ENCODE assay signal across 22 mouse cellular contexts in the genomic region with DNA sequence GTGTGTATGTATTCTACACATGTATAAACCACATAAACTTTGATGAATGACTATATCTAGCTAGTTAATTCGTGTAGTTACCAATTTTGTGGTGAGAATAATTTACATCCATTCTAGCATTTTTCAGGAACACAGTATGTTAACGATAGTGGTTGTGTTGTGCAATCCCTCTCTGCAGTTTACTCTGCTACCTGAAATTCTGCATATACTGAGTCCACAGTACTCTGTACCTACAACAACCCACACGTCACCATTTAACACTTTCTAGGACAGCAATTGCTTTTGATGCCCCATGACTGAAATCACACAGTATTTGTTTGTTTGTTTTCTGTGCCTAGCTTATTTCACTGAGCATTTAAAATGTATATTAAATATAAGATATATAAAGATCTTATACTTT.
DNase-seq lines count a peak whose midpoint lies in the region; ATAC-seq and TF ChIP-seq lines count a peak whose summit lies in the region.
"Had no signal": no experiment of that assay in that cellular context is flagged by ENCODE, and none has a peak within 500 bp of the region (broad histone marks: within the 10 kb centered on the region; RNA-seq: fewer than 3 reads in every experiment).

No protein-coding gene starts in this region.

- WGBS in liver, embryonic 16.5 days (ENCODE audit: insufficient replicate concordance): 43% methylated on average over 3 of the region's 3 CpGs
- 63% methylated on average over 3 of the region's 3 CpGs for WGBS in liver, embryonic 11.5 days
- WGBS in liver, postnatal 0 days (ENCODE audit: insufficient replicate concordance): 51% methylated on average over 3 of the region's 3 CpGs

- H3K4me2 ChIP-seq in liver, embryonic 16.5 days (ENCODE audit: low read depth, low read length): no peak overlapping the region
- no peak overlapping the region for H3K4me2 ChIP-seq in liver, embryonic 11.5 days
- H3K4me2 ChIP-seq in liver, postnatal 0 days (ENCODE audit: low read depth, low read length): no peak overlapping the region

- no peaks in the 10 kb centered on the region for H3K36me3 ChIP-seq in liver, embryonic 16.5 days (ENCODE audit: control insufficient read depth, insufficient read depth)
- no peaks in the 10 kb centered on the region for H3K36me3 ChIP-seq in liver, embryonic 11.5 days (ENCODE audit: control insufficient read depth, insufficient read depth, low read length)
- no peaks in the 10 kb centered on the region for H3K36me3 ChIP-seq in liver, postnatal 0 days (replicated peaks; ENCODE audit: insufficient read depth, low read length)
- H3K36me3 ChIP-seq in C2C12 (ENCODE audit: control insufficient read depth, insufficient read depth): no peaks in the 10 kb centered on the region
- H3K36me3 ChIP-seq: G1E had no signal

- TF ChIP-seq EP300 in liver, postnatal 0 days (IDR thresholded peaks at IDR 0.05; ENCODE audit: low read depth): no peak

- no peak overlapping the region for H3ac ChIP-seq in C2C12 (ENCODE audit: control insufficient read depth, insufficient read length, low read depth)

- DNase-seq in liver, embryonic 11.5 days (ENCODE audit: low spot score): no peak
- DNase-seq in liver, postnatal 0 days: no peak
- no peak for DNase-seq in liver
- no peak for DNase-seq in gastrocnemius, postnatal 14 days
- DNase-seq: adrenal gland, adult 2 months; adrenal gland, adult 8-10 months; adrenal gland, postnatal 10 days; adrenal gland, postnatal 14 days; adrenal gland, postnatal 25 days; adrenal gland, postnatal 36 days; B cell, adult 2 months; cerebellum, adult 11 months; cerebellum, adult 11-12 months; cerebellum, adult 18-20 months; cerebellum, adult 2 months had no signal

- no peaks in the 10 kb centered on the region for H3K79me2 ChIP-seq in C2C12 (ENCODE audit: control insufficient read depth, insufficient read depth)

- no peak overlapping the region for H3K4me3 ChIP-seq in liver, embryonic 16.5 days (ENCODE audit: low read depth, low read length)
- H3K4me3 ChIP-seq in liver, embryonic 11.5 days (ENCODE audit: low read depth, low read length): no peak overlapping the region
- H3K4me3 ChIP-seq in liver, postnatal 0 days (ENCODE audit: low read depth, low read length): no peak overlapping the region
- no peak overlapping the region for H3K4me3 ChIP-seq in C2C12 (ENCODE audit: insufficient read depth, poor library complexity, severe bottlenecking)

- H3K79me3 ChIP-seq in C2C12 (ENCODE audit: low read depth): no peaks in the 10 kb centered on the region

- no peak overlapping the region for H3K27ac ChIP-seq in liver, embryonic 16.5 days (ENCODE audit: low read length)
- H3K27ac ChIP-seq in liver, embryonic 11.5 days (ENCODE audit: low read depth, low read length): no peak overlapping the region
- H3K27ac ChIP-seq in liver, postnatal 0 days (ENCODE audit: low read depth): no peak overlapping the region

- no peak overlapping the region for H3K9ac ChIP-seq in liver, embryonic 16.5 days (ENCODE audit: low read depth, low read length)
- no peak overlapping the region for H3K9ac ChIP-seq in liver, embryonic 11.5 days (ENCODE audit: low read depth, low read length)
- no peak overlapping the region for H3K9ac ChIP-seq in liver, postnatal 0 days (replicated peaks)

- H3K9me3 ChIP-seq in liver, embryonic 16.5 days (replicated peaks; ENCODE audit: control insufficient read depth, low read length): no peaks in the 10 kb centered on the region
- no peaks in the 10 kb centered on the region for H3K9me3 ChIP-seq in liver, embryonic 11.5 days (ENCODE audit: control insufficient read depth, low read length)
- H3K9me3 ChIP-seq in liver, postnatal 0 days (ENCODE audit: low read length): no peaks in the 10 kb centered on the region
- H3K9me3 ChIP-seq: G1E had no signal

- intact Hi-C loops in gastrocnemius, postnatal 14 days (cut with DNase I; ENCODE audit: low total_unique reads): no loop called here

- H3K4me1 ChIP-seq in liver, embryonic 16.5 days (ENCODE audit: control insufficient read depth, low read depth, low read length): no peaks in the 10 kb centered on the region
- no peaks in the 10 kb centered on the region for H3K4me1 ChIP-seq in liver, embryonic 11.5 days (replicated peaks; ENCODE audit: control insufficient read depth, insufficient read depth, low read length)
- H3K4me1 ChIP-seq in liver, postnatal 0 days (ENCODE audit: insufficient read depth): no peaks in the 10 kb centered on the region

- TF ChIP-seq CTCF in liver, postnatal 0 days (IDR thresholded peaks at IDR 0.05; ENCODE audit: low read depth): no peak
- TF ChIP-seq CTCF in C2C12 (IDR thresholded peaks at IDR 0.05; ENCODE audit: control insufficient read depth, insufficient read depth, insufficient read length): no peak

- ATAC-seq in liver, embryonic 16.5 days (ENCODE audit: low read depth): peak; percentile 67; the same call in 1 of the 2 replicates
- ATAC-seq in liver, embryonic 11.5 days (replicated peaks; ENCODE audit: low FRiP score): no peak
- peak; percentile 83 for ATAC-seq in liver, postnatal 0 days
- ATAC-seq: activated CD4-positive, CD25-positive, alpha-beta regulatory T cell, adult 4 months; CD4-positive, CD25-positive, alpha-beta regulatory T cell, adult 4 months; Patski had no signal

- no peaks in the 10 kb centered on the region for H3K27me3 ChIP-seq in liver, embryonic 16.5 days (ENCODE audit: control insufficient read depth, insufficient read depth, low read depth, low read length)
- no peaks in the 10 kb centered on the region for H3K27me3 ChIP-seq in liver, embryonic 11.5 days (replicated peaks; ENCODE audit: control insufficient read depth, insufficient read depth, low read length)
- H3K27me3 ChIP-seq in liver, postnatal 0 days (ENCODE audit: insufficient read depth, low read length): no peaks in the 10 kb centered on the region
- H3K27me3 ChIP-seq in C2C12 (ENCODE audit: control insufficient read depth, insufficient read depth, insufficient read length): no peaks in the 10 kb centered on the region
- H3K27me3 ChIP-seq: CH12.LX, Patski had no signal

TF ChIP-seq in C2C12, 6 proteins besides CTCF, POLR2A, EP300 and RAD21:
- TF ChIP-seq USF1 (IDR thresholded peaks at IDR 0.05; ENCODE audit: low read depth): no peak
- TF ChIP-seq CEBPB (IDR thresholded peaks at IDR 0.05; ENCODE audit: low read depth): peak; percentile 11
